Mouse (Mus musculus): ENCODE results near the gene Asgr1. TPM values are rescaled to one million over a fixed set of nuclear protein-coding genes. Genes with fewer than 3 reads are reported as not detected.

Gene Asgr1
- polyA plus RNA-seq, 1 experiment from 2014 or later, result not detected

DNA sequence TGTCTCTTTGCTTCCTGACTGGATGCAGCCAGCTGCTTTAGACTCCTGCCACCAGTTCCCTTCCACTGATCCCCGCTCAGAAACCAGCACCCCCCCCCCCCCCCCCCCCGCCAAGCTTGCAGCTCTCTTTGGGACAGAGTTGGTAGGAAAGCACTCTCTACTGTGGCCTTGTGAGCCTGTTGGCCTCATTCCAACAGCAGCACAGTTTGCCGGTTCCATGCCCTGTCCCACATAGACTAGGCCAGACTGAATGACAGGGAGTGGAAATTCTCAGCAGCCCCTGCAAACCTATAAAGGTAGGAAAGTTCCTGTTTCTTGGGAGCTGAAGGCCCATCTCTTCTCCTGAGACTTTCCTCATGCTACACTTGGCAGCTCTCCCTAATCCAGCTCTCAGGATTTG is 23.6 kb downstream of the Asgr1 start:
- no peak overlapping the region for H3K4me3 ChIP-seq (ENCODE audit: low read depth, low read length)
- ATAC-seq, result no peak
- H3K27me3 ChIP-seq (replicated peaks; ENCODE audit: control insufficient read depth, insufficient read depth, low read length), result no peaks in the 10 kb centered on the region; the same call in 1 of the 2 replicates
- no peak overlapping the region for H3K9ac ChIP-seq (ENCODE audit: low read depth, low read length)
- no peaks in the 10 kb centered on the region for H3K9me3 ChIP-seq (ENCODE audit: control insufficient read depth)
- H3K4me1 ChIP-seq (replicated peaks; ENCODE audit: control insufficient read depth, insufficient read depth, low read length), result no peaks in the 10 kb centered on the region
- H3K4me2 ChIP-seq (replicated peaks; ENCODE audit: low read depth), result no peak overlapping the region
- TF ChIP-seq CTCF (IDR thresholded peaks at IDR 0.05; ENCODE audit: low read depth), result no peak
- 63% methylated on average over 2 of the region's 3 CpGs for WGBS
- no peaks in the 10 kb centered on the region for H3K36me3 ChIP-seq (ENCODE audit: control insufficient read depth, insufficient read depth)
- no peak overlapping the region for H3K27ac ChIP-seq (ENCODE audit: low read depth, low read length)

GRCm38 (mm10) chr11:70079175-70079574 is 25.3 kb downstream of the Asgr1 start:
- no peak for TF ChIP-seq CTCF (IDR thresholded peaks at IDR 0.05; ENCODE audit: low read depth)
- H3K27ac ChIP-seq (ENCODE audit: low read depth, low read length), result no peak overlapping the region
- H3K36me3 ChIP-seq (ENCODE audit: control insufficient read depth, insufficient read depth), result no peaks in the 10 kb centered on the region
- WGBS, result 40% methylated on average over 6 of the region's 6 CpGs
- H3K27me3 ChIP-seq (replicated peaks; ENCODE audit: control insufficient read depth, insufficient read depth, low read length), result no peaks in the 10 kb centered on the region; the same call in 1 of the 2 replicates
- H3K9me3 ChIP-seq (ENCODE audit: control insufficient read depth), result no peaks in the 10 kb centered on the region
- no peak overlapping the region for H3K9ac ChIP-seq (ENCODE audit: low read depth, low read length)
- H3K4me3 ChIP-seq (ENCODE audit: low read depth, low read length), result no peak overlapping the region
- H3K4me1 ChIP-seq (replicated peaks; ENCODE audit: control insufficient read depth, insufficient read depth, low read length), result no peaks in the 10 kb centered on the region
- H3K4me2 ChIP-seq (replicated peaks; ENCODE audit: low read depth), result no peak overlapping the region
- ATAC-seq, result no peak

GRCm38 (mm10) chr11:70079928-70080327 is 26.0 kb downstream of the Asgr1 start:
- WGBS, result 70% methylated on average over 7 of the region's 7 CpGs
- Histone ChIP-seq H3K4me2 (replicated peaks; ENCODE audit: low read depth) (no peak overlapping the region), H3K27ac (ENCODE audit: low read depth, low read length) (no peak overlapping the region), H3K27me3 (replicated peaks; ENCODE audit: control insufficient read depth, insufficient read depth, low read length) (no peaks in the 10 kb centered on the region; the same call in 1 of the 2 replicates), H3K9ac (ENCODE audit: low read depth, low read length) (no peak overlapping the region), H3K4me1 (replicated peaks; ENCODE audit: control insufficient read depth, insufficient read depth, low read length) (no peaks in the 10 kb centered on the region), H3K36me3 (ENCODE audit: control insufficient read depth, insufficient read depth) (no peaks in the 10 kb centered on the region), H3K9me3 (ENCODE audit: control insufficient read depth) (no peaks in the 10 kb centered on the region), H3K4me3 (ENCODE audit: low read depth, low read length) (no peak overlapping the region)
- TF ChIP-seq CTCF (IDR thresholded peaks at IDR 0.05; ENCODE audit: low read depth), result no peak
- no peak for ATAC-seq

GRCm38 (mm10) chr11:70080803-70081590 is 27.1 kb downstream of the Asgr1 start:
- TF ChIP-seq CTCF (IDR thresholded peaks at IDR 0.05; ENCODE audit: low read depth), result no peak
- no peaks in the 10 kb centered on the region for H3K9me3 ChIP-seq (ENCODE audit: control insufficient read depth)
- WGBS, result 86% methylated on average over 15 of the region's 15 CpGs
- H3K27ac ChIP-seq (ENCODE audit: low read depth, low read length), result no peak overlapping the region
- no peak overlapping the region for H3K9ac ChIP-seq (ENCODE audit: low read depth, low read length)
- no peak overlapping the region for H3K4me2 ChIP-seq (replicated peaks; ENCODE audit: low read depth)
- ATAC-seq, result no peak
- no peaks in the 10 kb centered on the region for H3K4me1 ChIP-seq (replicated peaks; ENCODE audit: control insufficient read depth, insufficient read depth, low read length)
- no peaks in the 10 kb centered on the region; the same call in 1 of the 2 replicates for H3K27me3 ChIP-seq (replicated peaks; ENCODE audit: control insufficient read depth, insufficient read depth, low read length)
- no peaks in the 10 kb centered on the region for H3K36me3 ChIP-seq (ENCODE audit: control insufficient read depth, insufficient read depth)
- H3K4me3 ChIP-seq (ENCODE audit: low read depth, low read length), result no peak overlapping the region

DNA sequence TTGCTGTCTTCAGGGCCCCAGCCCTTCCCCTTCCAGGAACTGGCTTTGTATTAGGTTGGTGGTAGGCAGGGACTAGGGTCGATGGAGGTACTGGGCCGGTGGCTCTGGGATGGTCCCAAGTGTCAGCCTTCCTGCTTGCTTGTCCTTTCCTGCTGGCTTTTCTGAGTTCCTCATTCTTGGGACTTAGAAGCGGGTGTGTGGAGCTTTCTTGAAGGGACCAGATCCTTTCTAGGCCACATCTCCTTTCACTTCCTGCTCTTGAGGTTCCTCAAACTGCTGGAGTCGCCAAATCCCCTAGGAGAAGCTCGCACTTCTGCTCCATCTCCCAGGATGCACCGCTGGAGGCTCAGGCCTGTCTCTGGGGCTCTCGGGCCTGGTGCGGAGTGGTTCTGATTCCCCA is 30.7 kb downstream of the Asgr1 start:
- no peaks in the 10 kb centered on the region for H3K4me1 ChIP-seq (replicated peaks; ENCODE audit: control insufficient read depth, insufficient read depth, low read length)
- no peak for TF ChIP-seq CTCF (IDR thresholded peaks at IDR 0.05; ENCODE audit: low read depth)
- WGBS, result 81% methylated on average over 8 of the region's 8 CpGs
- H3K36me3 ChIP-seq (ENCODE audit: control insufficient read depth, insufficient read depth), result no peaks in the 10 kb centered on the region
- H3K9me3 ChIP-seq (ENCODE audit: control insufficient read depth), result no peaks in the 10 kb centered on the region
- H3K9ac ChIP-seq (ENCODE audit: low read depth, low read length), result no peak overlapping the region
- no peak overlapping the region for H3K27ac ChIP-seq (ENCODE audit: low read depth, low read length)
- no peak overlapping the region for H3K4me3 ChIP-seq (ENCODE audit: low read depth, low read length)
- no peak for ATAC-seq
- H3K27me3 ChIP-seq (replicated peaks; ENCODE audit: control insufficient read depth, insufficient read depth, low read length), result no peaks in the 10 kb centered on the region
- H3K4me2 ChIP-seq (replicated peaks; ENCODE audit: low read depth), result no peak overlapping the region

- no peak within 1 kb of the TSS for H3K27ac ChIP-seq (ENCODE audit: low read depth, low read length)
- H3K4me3 ChIP-seq (ENCODE audit: low read depth, low read length), result no peak within 1 kb of the TSS
- no peaks in the 10 kb centered on the region for H3K4me1 ChIP-seq (replicated peaks; ENCODE audit: control insufficient read depth, insufficient read depth, low read length)
- H3K9me3 ChIP-seq (ENCODE audit: control insufficient read depth), result no peaks in the 10 kb centered on the region
- no peak within 1 kb of the TSS for H3K9ac ChIP-seq (ENCODE audit: low read depth, low read length)
- ATAC-seq, result no peak
- TF ChIP-seq CTCF (IDR thresholded peaks at IDR 0.05; ENCODE audit: low read depth), result no peak
- 64% methylated on average over 12 of the region's 12 CpGs for WGBS
- H3K36me3 ChIP-seq (ENCODE audit: control insufficient read depth, insufficient read depth), result no peaks in the 10 kb centered on the region
- no peak within 1 kb of the TSS for H3K4me2 ChIP-seq (replicated peaks; ENCODE audit: low read depth)
- H3K27me3 ChIP-seq (replicated peaks; ENCODE audit: control insufficient read depth, insufficient read depth, low read length), result no peaks in the 10 kb centered on the region
Observed at GRCm38 (mm10) chr11:70091986-70092783, 38.3 kb downstream of the Asgr1 start, which contains the start of gene Asgr2. Asgr2 (plus strand) TSS chr11:70092644.
